In genomic region chr4:138553516-138553933, GRCm38 (mm10) we compare ENCODE assay signal across 14 mouse cellular contexts.
DNase-seq lines count a peak whose midpoint lies in the region; ATAC-seq lines count a peak whose summit lies in the region.
"Had no signal": no experiment of that assay in that cellular context is flagged by ENCODE, and none has a peak within 500 bp of the region (broad histone marks: within the 10 kb centered on the region; RNA-seq: fewer than 3 reads in every experiment).

No protein-coding gene starts in this region.

- no peak overlapping the region for H3K4me2 ChIP-seq in forebrain, embryonic 13.5 days
- H3K4me2 ChIP-seq: heart, embryonic 13.5 days; limb, embryonic 13.5 days; lung, embryonic 14.5 days; neural tube, embryonic 15.5 days had no signal

- H3K27ac ChIP-seq in forebrain, embryonic 13.5 days: peak overlapping the region; percentile 7; the same call in 1 of the 2 replicates
- no peak overlapping the region for H3K27ac ChIP-seq in forebrain, embryonic 10.5 days
- H3K27ac ChIP-seq: heart, embryonic 13.5 days; hindbrain, postnatal 0 days; limb, embryonic 13.5 days; neural tube, embryonic 15.5 days had no signal

- DNase-seq in forebrain, embryonic 10.5 days (ENCODE audit: extremely low spot score, low spot score): no peak
- DNase-seq in right cerebral cortex, adult 18-20 months: peak; percentile 79
- DNase-seq in right cerebral cortex, postnatal 14 days: no peak
- peak; percentile 49 for DNase-seq in left cerebral cortex, adult 11 months (ENCODE audit: low spot score)
- no peak for DNase-seq in urinary bladder, postnatal 25 days (ENCODE audit: low spot score)
- DNase-seq in T-cell, adult 2 months (ENCODE audit: low spot score): no peak
- no peak for DNase-seq in cerebellum, adult 9-10 months
- DNase-seq: lung, embryonic 14.5 days had no signal

- 0 out of 2 replicates have a peak, but pooled peaks have one; percentile 40 for ATAC-seq in forebrain, embryonic 13.5 days
- ATAC-seq: hindbrain, postnatal 0 days; midbrain, embryonic 16.5 days had no signal

- H3K4me3 ChIP-seq in forebrain, embryonic 13.5 days: no peak overlapping the region
- H3K4me3 ChIP-seq in forebrain, embryonic 10.5 days: no peak overlapping the region
- H3K4me3 ChIP-seq: heart, embryonic 13.5 days; limb, embryonic 13.5 days; neural tube, embryonic 15.5 days had no signal

- H3K27me3 ChIP-seq in forebrain, embryonic 13.5 days: peaks cover 46% of the 10 kb centered on the region
- H3K27me3 ChIP-seq in forebrain, embryonic 10.5 days (ENCODE audit: poor library complexity, severe bottlenecking): peaks cover 65% of the 10 kb centered on the region

- no peaks in the 10 kb centered on the region for H3K36me3 ChIP-seq in forebrain, embryonic 13.5 days (ENCODE audit: poor library complexity, severe bottlenecking)
- H3K36me3 ChIP-seq in forebrain, embryonic 10.5 days (replicated peaks): no peaks in the 10 kb centered on the region
- H3K36me3 ChIP-seq: heart, embryonic 13.5 days; limb, embryonic 13.5 days; neural tube, embryonic 15.5 days had no signal

- H3K9me3 ChIP-seq in forebrain, embryonic 13.5 days (replicated peaks): no peaks in the 10 kb centered on the region
- H3K9me3 ChIP-seq in forebrain, embryonic 10.5 days: no peaks in the 10 kb centered on the region
- H3K9me3 ChIP-seq: heart, embryonic 13.5 days; limb, embryonic 13.5 days; neural tube, embryonic 15.5 days had no signal

- no peak overlapping the region for H3K9ac ChIP-seq in forebrain, embryonic 13.5 days
- H3K9ac ChIP-seq: heart, embryonic 13.5 days; limb, embryonic 13.5 days; lung, embryonic 14.5 days; neural tube, embryonic 15.5 days had no signal

- peaks cover 38% of the 10 kb centered on the region for H3K4me1 ChIP-seq in forebrain, embryonic 13.5 days
- H3K4me1 ChIP-seq in forebrain, embryonic 10.5 days: peaks cover 42% of the 10 kb centered on the region
- H3K4me1 ChIP-seq: heart, embryonic 13.5 days had no signal

- WGBS in forebrain, embryonic 13.5 days: 59% methylated on average over 8 of the region's 8 CpGs
- 68% methylated on average over 8 of the region's 8 CpGs for WGBS in forebrain, embryonic 10.5 days

Comparison
In these comparisons a context has a peak if more than half of its experiments do, and no peak if none do; other contexts are left out.
1. DNase-seq: peak in right cerebral cortex, adult 18-20 months (single experiment) and left cerebral cortex, adult 11 months (single experiment); none in forebrain, embryonic 10.5 days (single experiment), right cerebral cortex, postnatal 14 days (single experiment), urinary bladder, postnatal 25 days (single experiment), T-cell, adult 2 months (single experiment) and cerebellum, adult 9-10 months (single experiment).